Mouse (Mus musculus): ENCODE data around the gene Vps37b. TPM values are rescaled to one million over a fixed set of nuclear protein-coding genes. Genes with fewer than 3 reads are reported as not detected.

Vps37b gene
- polyA plus RNA-seq, 1 experiment from 2014 or later, result 50.4 TPM

- Histone ChIP-seq H3K9me3 (replicated peaks) (no peaks in the 10 kb centered on the region), H3K4me1 (peaks cover 9% of the 10 kb centered on the region), H3K4me2 (no peak overlapping the region), H3K4me3 (replicated peaks) (no peak overlapping the region), H3K36me3 (no peaks in the 10 kb centered on the region), H3K27me3 (replicated peaks) (peaks cover 10% of the 10 kb centered on the region; the same call in 1 of the 2 replicates), H3K27ac (replicated peaks) (no peak overlapping the region), H3K9ac (replicated peaks) (no peak overlapping the region)
- WGBS, result 79% methylated on average over 4 of the region's 4 CpGs
- no peak for ATAC-seq (ENCODE audit: low FRiP score)
These were observed 44.6 kb downstream of the Vps37b start for GRCm38 (mm10) chr5:123987511-123987910.

GRCm38 (mm10) chr5:123986925-123987324 is 45.1 kb downstream of the Vps37b start:
- Histone ChIP-seq H3K4me3 (replicated peaks) (no peak overlapping the region), H3K36me3 (no peaks in the 10 kb centered on the region), H3K4me2 (no peak overlapping the region), H3K27ac (replicated peaks) (no peak overlapping the region), H3K27me3 (replicated peaks) (peaks cover 10% of the 10 kb centered on the region; the same call in 1 of the 2 replicates), H3K9me3 (replicated peaks) (no peaks in the 10 kb centered on the region), H3K4me1 (peaks cover 9% of the 10 kb centered on the region; the same call in 1 of the 2 replicates), H3K9ac (replicated peaks) (no peak overlapping the region)
- no peak for ATAC-seq (ENCODE audit: low FRiP score)
- WGBS, result 82% methylated on average over 2 of the region's 2 CpGs

- H3K36me3 ChIP-seq, result no peaks in the 10 kb centered on the region
- no peaks in the 10 kb centered on the region for H3K9me3 ChIP-seq (replicated peaks)
- peaks cover 7% of the 10 kb centered on the region; the same call in 1 of the 2 replicates for H3K4me1 ChIP-seq
- no peak overlapping the region for H3K27ac ChIP-seq (replicated peaks)
- peaks cover 10% of the 10 kb centered on the region; the same call in 1 of the 2 replicates for H3K27me3 ChIP-seq (replicated peaks)
- WGBS, result 74% methylated on average over 9 of the region's 9 CpGs
- ATAC-seq (ENCODE audit: low FRiP score), result no peak
- no peak overlapping the region for H3K9ac ChIP-seq (replicated peaks)
- no peak overlapping the region for H3K4me3 ChIP-seq (replicated peaks)
- H3K4me2 ChIP-seq, result no peak overlapping the region
These were observed 46.6 kb downstream of the Vps37b start for GRCm38 (mm10) chr5:123985434-123985833.

GRCm38 (mm10) chr5:123982838-123983237 is 49.2 kb downstream of the Vps37b start:
- 83% methylated on average over 11 of the region's 11 CpGs for WGBS
- H3K4me2 ChIP-seq, result no peak overlapping the region
- H3K4me1 ChIP-seq, result no peaks in the 10 kb centered on the region; the same call in 1 of the 2 replicates
- ATAC-seq (ENCODE audit: low FRiP score), result no peak
- H3K4me3 ChIP-seq (replicated peaks), result no peak overlapping the region
- H3K9ac ChIP-seq (replicated peaks), result no peak overlapping the region
- H3K9me3 ChIP-seq (replicated peaks), result no peaks in the 10 kb centered on the region
- no peak overlapping the region for H3K27ac ChIP-seq (replicated peaks)
- H3K36me3 ChIP-seq, result no peaks in the 10 kb centered on the region
- H3K27me3 ChIP-seq (replicated peaks), result peaks cover 10% of the 10 kb centered on the region; the same call in 1 of the 2 replicates

GRCm38 (mm10) chr5:123981250-123981554 is 50.9 kb downstream of the Vps37b start:
- Histone ChIP-seq H3K27me3 (replicated peaks) (peaks cover 11% of the 10 kb centered on the region; the same call in 1 of the 2 replicates), H3K4me2 (no peak overlapping the region), H3K27ac (replicated peaks) (peak overlapping the region; percentile 37; the same call in 1 of the 2 replicates), H3K9ac (replicated peaks) (no peak overlapping the region), H3K4me1 (no peaks in the 10 kb centered on the region; the same call in 1 of the 2 replicates), H3K9me3 (replicated peaks) (no peaks in the 10 kb centered on the region), H3K36me3 (no peaks in the 10 kb centered on the region), H3K4me3 (replicated peaks) (no peak overlapping the region)
- ATAC-seq (ENCODE audit: low FRiP score), result peak; percentile 41; the same call in 1 of the 2 replicates
- 62% methylated on average over 6 of the region's 6 CpGs for WGBS

- H3K27me3 ChIP-seq (replicated peaks), result peaks cover 16% of the 10 kb centered on the region; the same call in 1 of the 2 replicates
- no peaks in the 10 kb centered on the region for H3K36me3 ChIP-seq
- H3K9me3 ChIP-seq (replicated peaks), result no peaks in the 10 kb centered on the region
- no peak overlapping the region for H3K4me2 ChIP-seq
- H3K27ac ChIP-seq (replicated peaks), result peak overlapping the region; percentile 37; the same call in 1 of the 2 replicates
- no peak overlapping the region for H3K9ac ChIP-seq (replicated peaks)
- H3K4me3 ChIP-seq (replicated peaks), result no peak overlapping the region
- H3K4me1 ChIP-seq, result peaks cover 4% of the 10 kb centered on the region
- WGBS, result 78% methylated on average over 9 of the region's 9 CpGs
- ATAC-seq (ENCODE audit: low FRiP score), result no peak
These were observed 51.4 kb downstream of the Vps37b start for GRCm38 (mm10) chr5:123980521-123981249.

- H3K27me3 ChIP-seq (replicated peaks), result peaks cover 19% of the 10 kb centered on the region; the same call in 1 of the 2 replicates
- no peaks in the 10 kb centered on the region for H3K36me3 ChIP-seq
- WGBS, result 65% methylated on average over 4 of the region's 4 CpGs
- no peaks in the 10 kb centered on the region for H3K9me3 ChIP-seq (replicated peaks)
- no peak overlapping the region for H3K27ac ChIP-seq (replicated peaks)
- H3K4me3 ChIP-seq (replicated peaks), result no peak overlapping the region
- H3K9ac ChIP-seq (replicated peaks), result no peak overlapping the region
- H3K4me2 ChIP-seq, result no peak overlapping the region
- ATAC-seq (ENCODE audit: low FRiP score), result no peak
- peaks cover 11% of the 10 kb centered on the region for H3K4me1 ChIP-seq
These were observed 52.1 kb downstream of the Vps37b start for GRCm38 (mm10) chr5:123979980-123980369.

- H3K36me3 ChIP-seq, result no peaks in the 10 kb centered on the region
- H3K9me3 ChIP-seq (replicated peaks), result no peaks in the 10 kb centered on the region
- no peak overlapping the region for H3K4me3 ChIP-seq (replicated peaks)
- no peak overlapping the region for H3K4me2 ChIP-seq
- no peak overlapping the region for H3K27ac ChIP-seq (replicated peaks)
- peaks cover 19% of the 10 kb centered on the region; the same call in 1 of the 2 replicates for H3K27me3 ChIP-seq (replicated peaks)
- peaks cover 17% of the 10 kb centered on the region for H3K4me1 ChIP-seq
- H3K9ac ChIP-seq (replicated peaks), result no peak overlapping the region
- no peak for ATAC-seq (ENCODE audit: low FRiP score)
- 71% methylated on average over 18 of the region's 18 CpGs for WGBS
These were observed 52.7 kb downstream of the Vps37b start for GRCm38 (mm10) chr5:123979221-123979979.

- no peaks in the 10 kb centered on the region for H3K9me3 ChIP-seq (replicated peaks)
- no peak overlapping the region for H3K9ac ChIP-seq (replicated peaks)
- ATAC-seq (ENCODE audit: low FRiP score), result no peak
- 88% methylated on average over 5 of the region's 5 CpGs for WGBS
- no peaks in the 10 kb centered on the region for H3K36me3 ChIP-seq
- peaks cover 16% of the 10 kb centered on the region; the same call in 1 of the 2 replicates for H3K27me3 ChIP-seq (replicated peaks)
- H3K27ac ChIP-seq (replicated peaks), result no peak overlapping the region
- no peak overlapping the region for H3K4me2 ChIP-seq
- H3K4me1 ChIP-seq, result peaks cover 20% of the 10 kb centered on the region
- H3K4me3 ChIP-seq (replicated peaks), result no peak overlapping the region
These were observed 53.9 kb downstream of the Vps37b start for GRCm38 (mm10) chr5:123978131-123978530.

GRCm38 (mm10) chr5:123977231-123977630 is 54.8 kb downstream of the Vps37b start:
- Histone ChIP-seq H3K4me2 (no peak overlapping the region), H3K27me3 (replicated peaks) (peaks cover 16% of the 10 kb centered on the region; the same call in 1 of the 2 replicates), H3K27ac (replicated peaks) (no peak overlapping the region), H3K36me3 (no peaks in the 10 kb centered on the region), H3K4me1 (peaks cover 22% of the 10 kb centered on the region), H3K9me3 (replicated peaks) (no peaks in the 10 kb centered on the region), H3K9ac (replicated peaks) (no peak overlapping the region), H3K4me3 (replicated peaks) (no peak overlapping the region)
- 41% methylated on average over 3 of the region's 3 CpGs for WGBS
- no peak for ATAC-seq (ENCODE audit: low FRiP score)

- Histone ChIP-seq H3K27ac (replicated peaks) (no peak overlapping the region), H3K4me3 (replicated peaks) (no peak overlapping the region), H3K27me3 (replicated peaks) (peaks cover 22% of the 10 kb centered on the region; the same call in 1 of the 2 replicates), H3K4me2 (peak overlapping the region; percentile 80), H3K36me3 (no peaks in the 10 kb centered on the region), H3K9me3 (replicated peaks) (no peaks in the 10 kb centered on the region), H3K9ac (replicated peaks) (no peak overlapping the region), H3K4me1 (peaks cover 22% of the 10 kb centered on the region)
- ATAC-seq (ENCODE audit: low FRiP score), result no peak
- WGBS, result 68% methylated on average over 6 of the region's 6 CpGs
These were observed 56.3 kb downstream of the Vps37b start for GRCm38 (mm10) chr5:123975668-123976180.
